ENCODE assay signal across 9 mouse cellular contexts in the genomic region with DNA sequence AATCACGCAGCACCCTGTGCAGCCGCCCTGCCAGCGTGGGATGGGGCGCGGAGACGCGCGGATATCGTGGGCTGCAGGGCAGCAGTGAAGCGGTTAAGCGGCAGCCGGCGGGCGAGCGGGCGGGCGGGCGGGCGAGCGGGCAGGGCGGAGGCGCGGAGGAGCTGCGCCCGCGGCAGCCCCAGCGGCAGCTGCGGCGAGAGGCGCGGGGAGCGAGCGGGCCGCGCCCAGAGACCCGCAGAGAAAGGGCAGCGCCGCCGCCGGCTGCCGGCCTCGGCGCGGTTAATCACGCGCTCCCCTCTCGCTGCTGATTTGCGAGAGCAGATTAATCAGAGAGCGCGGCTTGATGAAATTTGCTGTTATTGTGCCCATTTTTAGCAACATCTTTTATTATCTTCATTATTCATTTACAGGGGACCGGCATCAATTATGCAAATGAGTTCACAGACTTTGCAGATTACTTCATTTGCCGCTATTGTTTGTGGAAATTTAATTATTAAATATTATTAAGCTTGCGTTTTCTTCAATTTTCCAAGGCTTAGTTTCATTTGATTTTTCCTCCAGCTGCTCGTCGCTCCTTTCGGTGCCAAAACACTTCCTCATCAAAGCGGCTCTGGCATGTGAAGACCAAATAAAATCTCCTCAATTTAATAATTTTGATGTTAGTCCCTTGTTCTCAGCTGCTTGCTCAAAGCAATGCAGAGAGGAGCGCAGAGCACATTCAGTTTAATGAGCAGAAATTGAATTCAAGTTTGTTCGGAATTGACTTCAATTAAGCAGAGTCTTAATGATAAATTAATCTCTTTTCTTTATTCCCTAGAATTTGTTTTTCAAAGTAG.
DNase-seq lines count a peak whose midpoint lies in the region; ATAC-seq lines count a peak whose summit lies in the region.
"Had no signal": no experiment of that assay in that cellular context is flagged by ENCODE, and none has a peak within 500 bp of the region (broad histone marks: within the 10 kb centered on the region; RNA-seq: fewer than 3 reads in every experiment).

No protein-coding gene starts in this region.

- peak overlapping the region; percentile 76 for H3K9ac ChIP-seq in heart, embryonic 12.5 days
- peak overlapping the region; percentile 75 for H3K9ac ChIP-seq in forebrain, embryonic 13.5 days
- H3K9ac ChIP-seq in stomach, embryonic 15.5 days = 0 out of 2 replicates have a peak overlapping the region, but pooled peaks have one; percentile 0

- no peaks in the 10 kb centered on the region for H3K27me3 ChIP-seq in heart, embryonic 12.5 days (replicated peaks)
- H3K27me3 ChIP-seq in forebrain, embryonic 13.5 days = no peaks in the 10 kb centered on the region
- H3K27me3 ChIP-seq in stomach, embryonic 15.5 days (replicated peaks) = no peaks in the 10 kb centered on the region
- H3K27me3 ChIP-seq: Patski had no signal

- ATAC-seq in heart, embryonic 12.5 days (ENCODE audit: insufficient number of reproducible peaks, low FRiP score) = peak; percentile 57; the same call in 1 of the 2 replicates
- peak; percentile 90 for ATAC-seq in forebrain, embryonic 13.5 days
- ATAC-seq in megakaryocyte progenitor cell, adult 5-6 weeks (replicated peaks; ENCODE audit: poor library complexity) = peak; percentile 47
- 0 out of 2 replicates have a peak, but pooled peaks have one; percentile 23 for ATAC-seq in stomach, embryonic 15.5 days (ENCODE audit: insufficient read depth, low FRiP score, low read depth)
- ATAC-seq in activated CD4-positive, CD25-positive, alpha-beta regulatory T cell, adult 4 months = no peak
- ATAC-seq: Patski had no signal

- peak overlapping the region; percentile 89 for H3K4me2 ChIP-seq in heart, embryonic 12.5 days
- peak overlapping the region; percentile 66 for H3K4me2 ChIP-seq in forebrain, embryonic 13.5 days
- H3K4me2 ChIP-seq in stomach, embryonic 15.5 days = peak overlapping the region; percentile 73

- H3K27ac ChIP-seq in heart, embryonic 12.5 days (ENCODE audit: poor library complexity, severe bottlenecking) = no peak overlapping the region
- peak overlapping the region; percentile 66 for H3K27ac ChIP-seq in forebrain, embryonic 13.5 days
- no peak overlapping the region for H3K27ac ChIP-seq in stomach, embryonic 15.5 days

- H3K36me3 ChIP-seq in heart, embryonic 12.5 days = no peaks in the 10 kb centered on the region
- no peaks in the 10 kb centered on the region for H3K36me3 ChIP-seq in forebrain, embryonic 13.5 days (ENCODE audit: poor library complexity, severe bottlenecking)
- no peaks in the 10 kb centered on the region for H3K36me3 ChIP-seq in stomach, embryonic 15.5 days

- H3K4me1 ChIP-seq in heart, embryonic 12.5 days (replicated peaks) = peaks cover 12% of the 10 kb centered on the region
- H3K4me1 ChIP-seq in forebrain, embryonic 13.5 days = peaks cover 19% of the 10 kb centered on the region; the same call in 1 of the 2 replicates
- no peaks in the 10 kb centered on the region for H3K4me1 ChIP-seq in stomach, embryonic 15.5 days

- peak overlapping the region; percentile 63 for H3K4me3 ChIP-seq in heart, embryonic 12.5 days
- peak overlapping the region; percentile 45 for H3K4me3 ChIP-seq in forebrain, embryonic 13.5 days
- peak overlapping the region; percentile 46 for H3K4me3 ChIP-seq in stomach, embryonic 15.5 days (replicated peaks)

- 4% methylated on average over 59 of the region's 59 CpGs for WGBS in heart, embryonic 12.5 days
- 1% methylated on average over 40 of the region's 59 CpGs for WGBS in forebrain, embryonic 13.5 days
- WGBS in stomach, embryonic 15.5 days = 4% methylated on average over 54 of the region's 59 CpGs

- no peak for DNase-seq in heart, adult 9 months (ENCODE audit: low spot score in 2 of 2)
- DNase-seq in adrenal gland, postnatal 25 days = peak; percentile 33
- peak; percentile 10 for DNase-seq in kidney, postnatal 14 days

- no peaks in the 10 kb centered on the region for H3K9me3 ChIP-seq in heart, embryonic 12.5 days (replicated peaks)
- no peaks in the 10 kb centered on the region for H3K9me3 ChIP-seq in forebrain, embryonic 13.5 days (replicated peaks)
- H3K9me3 ChIP-seq in stomach, embryonic 15.5 days = no peaks in the 10 kb centered on the region

Comparison
In these comparisons a context has a peak if more than half of its experiments do, and no peak if none do; other contexts are left out.
1. H3K9ac ChIP-seq: peak in every context shown above with its lines; median percentile 76 in heart, embryonic 12.5 days; 75 in forebrain, embryonic 13.5 days; 0 in stomach, embryonic 15.5 days.
2. DNase-seq: peak in adrenal gland, postnatal 25 days (single experiment) and kidney, postnatal 14 days (single experiment); none in heart, adult 9 months (0 of 2).
3. Peak in every context shown above with its lines, with median percentiles within 50 percentile points of each other: H3K4me2 ChIP-seq and H3K4me3 ChIP-seq.